Mouse (Mus musculus): Measurements from ENCODE around the gene Gc.

The Gc gene

GRCm38 (mm10) chr5:89368045-89368743 lies 89.5 kb downstream of the Gc start:
- no peak for ATAC-seq (ENCODE audit: insufficient number of reproducible peaks, low FRiP score, low TSS enrichment)

All from cerebellum, adult (tissue).